Comparison of ENCODE assay signal across 11 mouse cellular contexts in the genomic region with DNA sequence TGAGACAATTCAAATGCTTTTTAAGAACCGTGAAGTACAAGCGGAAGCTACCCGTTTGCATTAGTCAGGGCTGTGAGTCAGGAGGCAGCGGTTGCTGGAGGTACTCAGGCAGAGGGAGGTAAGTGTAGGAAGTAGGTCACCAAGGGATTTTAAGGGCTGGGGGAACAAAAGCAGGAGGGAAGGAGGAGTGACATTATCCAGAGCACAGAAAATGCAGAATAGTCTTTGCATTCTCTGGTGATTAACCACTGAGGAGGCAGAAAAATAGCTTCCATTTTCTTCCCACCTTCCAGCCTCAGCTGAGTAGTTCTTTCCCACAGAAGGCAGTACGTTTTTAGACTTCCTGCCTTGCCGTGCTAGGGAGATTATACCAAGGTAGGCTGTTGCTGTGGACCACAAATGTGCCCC.
DNase-seq lines count a peak whose midpoint lies in the region; ATAC-seq and TF ChIP-seq lines count a peak whose summit lies in the region.
"Had no signal": no experiment of that assay in that cellular context is flagged by ENCODE, and none has a peak within 500 bp of the region (broad histone marks: within the 10 kb centered on the region; RNA-seq: fewer than 3 reads in every experiment).

No protein-coding gene starts in this region.

- H3K4me1 ChIP-seq in liver, embryonic 14.5 days (replicated peaks; ENCODE audit: control insufficient read depth in 2 of 2, insufficient read depth in 2 of 2, low read length in 1 of 2): peaks cover 5 to 8% of the 10 kb centered on the region in 2 experiments; a peak in 3 of 4 replicates
- peaks cover 18% of the 10 kb centered on the region for H3K4me1 ChIP-seq in thymus, adult 2 months (replicated peaks; ENCODE audit: control insufficient read depth, insufficient read depth, low read length)

- peak overlapping the region; percentile 57 for H3K27ac ChIP-seq in layer of hippocampus, adult 2 months
- H3K27ac ChIP-seq in liver, embryonic 14.5 days: no peak overlapping the region
- peak overlapping the region; percentile 26; the same call in 1 of the 2 replicates for H3K27ac ChIP-seq in thymus, adult 2 months (ENCODE audit: control insufficient read depth, insufficient read depth, low read length)

- peak; percentile 83 for ATAC-seq in Patski
- peak; percentile 54; the same call in 1 of the 2 replicates for ATAC-seq in liver, embryonic 14.5 days (ENCODE audit: insufficient read depth)
- ATAC-seq: forebrain, postnatal 0 days had no signal

- no peak for TF ChIP-seq CTCF in layer of hippocampus, adult 2 months (conservative IDR thresholded peaks at IDR 0.05)
- TF ChIP-seq CTCF in Patski (IDR thresholded peaks at IDR 0.05): no peak
- no peak for TF ChIP-seq CTCF in liver, embryonic 14.5 days (IDR thresholded peaks at IDR 0.05; ENCODE audit: low read depth)
- no peak for TF ChIP-seq CTCF in thymus, adult 2 months (IDR thresholded peaks at IDR 0.05; ENCODE audit: borderline replicate concordance, control insufficient read depth, extremely low read depth, insufficient read depth, low read length, poor library complexity)

- H3K9ac ChIP-seq in liver, embryonic 14.5 days (replicated peaks): no peak overlapping the region
- H3K9ac ChIP-seq: forebrain, postnatal 0 days had no signal

- in situ Hi-C loops in Patski (cut with MboI; ENCODE audit: low pct_unique_long_range_greater_than_20kb): no loop called here

- no peak overlapping the region for H3K4me3 ChIP-seq in layer of hippocampus, adult 2 months
- H3K4me3 ChIP-seq in liver, embryonic 14.5 days (ENCODE audit: insufficient read depth in 1 of 2, low read depth in 2 of 2, low read length in 2 of 2): no peak overlapping the region
- H3K4me3 ChIP-seq in thymus, adult 2 months (ENCODE audit: control insufficient read depth, insufficient read depth, low read length): no peak overlapping the region

- H3K4me2 ChIP-seq in liver, embryonic 14.5 days (ENCODE audit: low read depth): no peak overlapping the region

- TF ChIP-seq EP300 in liver, embryonic 14.5 days (IDR thresholded peaks at IDR 0.05; ENCODE audit: low read depth): no peak

- TF ChIP-seq POLR2A in thymus, adult 2 months (IDR thresholded peaks at IDR 0.05; ENCODE audit: control insufficient read depth, extremely low read depth, insufficient read depth, low read length, poor library complexity): no peak

- POLR2A ChIA-PET in Patski (lab: Charles Lee): no interaction called here

- DNase-seq in layer of hippocampus, adult 2 months (ENCODE audit: low spot score in 2 of 2): no peak
- DNase-seq in layer of hippocampus, postnatal 14 days (ENCODE audit: low spot score in 2 of 2): no peak
- DNase-seq in Patski (ENCODE audit: low read depth, low spot score): peak; percentile 37
- no peak for DNase-seq in liver, embryonic 14.5 days (ENCODE audit: low read depth in 3 of 3, low spot score in 3 of 3)
- peak; percentile 21 for DNase-seq in thymus, adult 2 months
- DNase-seq in heart, postnatal 4 days: no peak
- DNase-seq in gastrocnemius, postnatal 10 days: no peak
- no peak for DNase-seq in gastrocnemius, adult 8-10 months (ENCODE audit: low spot score in 2 of 2)
- DNase-seq: forebrain, postnatal 0 days; heart, postnatal 36 days; lung, postnatal 4 days had no signal

- WGBS in liver, embryonic 14.5 days (ENCODE audit: insufficient replicate concordance): 18% methylated on average over 6 of the region's 6 CpGs
- 8% methylated on average over 6 of the region's 6 CpGs for WGBS in thymus, adult 2 months

- no peaks in the 10 kb centered on the region for H3K36me3 ChIP-seq in liver, embryonic 14.5 days (replicated peaks; ENCODE audit: control insufficient read depth, insufficient read depth, low read depth)
- H3K36me3 ChIP-seq in thymus, adult 2 months (ENCODE audit: control insufficient read depth, insufficient read depth, low read length): no peaks in the 10 kb centered on the region

- H3K27me3 ChIP-seq in Patski: no peaks in the 10 kb centered on the region
- no peaks in the 10 kb centered on the region for H3K27me3 ChIP-seq in liver, embryonic 14.5 days (ENCODE audit: control insufficient read depth, insufficient read depth, low read length)
- H3K27me3 ChIP-seq in thymus, adult 2 months (ENCODE audit: control insufficient read depth, insufficient read depth, low read length): no peaks in the 10 kb centered on the region

- no peaks in the 10 kb centered on the region for H3K9me3 ChIP-seq in liver, embryonic 14.5 days (ENCODE audit: control insufficient read depth, low read length)

- CTCF ChIA-PET in Patski (lab: Charles Lee): interaction anchor here (1.1 to 1.5 kb wide), 2 partner anchors 66 to 100 kb away, joined by 3 read pairs; no protein-coding TSS in a partner anchor

Comparison
In these comparisons a context has a peak if more than half of its experiments do, and no peak if none do; other contexts are left out.
1. DNase-seq: peak in Patski (single experiment) and thymus, adult 2 months (single experiment); none in layer of hippocampus, adult 2 months (0 of 2), layer of hippocampus, postnatal 14 days (0 of 2), liver, embryonic 14.5 days (0 of 3), heart, postnatal 4 days (single experiment), gastrocnemius, postnatal 10 days (single experiment) and gastrocnemius, adult 8-10 months (0 of 2).